Mouse (Mus musculus) hematopoietic stem cell, adult 5-6 weeks (primary cell): ENCODE data around the gene Sprr2e. TPM values are rescaled to one million over a fixed set of nuclear protein-coding genes. Genes with fewer than 3 reads are reported as not detected.

Source experiments
- ATAC-seq, 2 experiments: fragments of 125-278 bp in 1 of 2; replicated peaks in 1 of 2; 2 replicates each; pipeline ENCODE4 v1.8.0; 2016 to 2017; ENCODE audit warnings: inconsistent platforms in 2 of 2, mild to moderate bottlenecking in 2 of 2, moderate number of reproducible peaks in 2 of 2, low read depth in 1 of 2, moderate TSS enrichment in 1 of 2; ENCODE audit not compliant: low FRiP score in 2 of 2, poor library complexity in 2 of 2, severe bottlenecking in 2 of 2, insufficient read depth in 1 of 2, low TSS enrichment in 1 of 2
- total RNA-seq: library from RNA; stranded (forward); fragments of 172-1452, 232-1000 nt; gene quantifications from 2 replicates; pipeline ENCODE4 v1.2.3, GENCODE M21; 2017

Sprr2e gene
- total RNA-seq = not detected in 2 replicates

DNA sequence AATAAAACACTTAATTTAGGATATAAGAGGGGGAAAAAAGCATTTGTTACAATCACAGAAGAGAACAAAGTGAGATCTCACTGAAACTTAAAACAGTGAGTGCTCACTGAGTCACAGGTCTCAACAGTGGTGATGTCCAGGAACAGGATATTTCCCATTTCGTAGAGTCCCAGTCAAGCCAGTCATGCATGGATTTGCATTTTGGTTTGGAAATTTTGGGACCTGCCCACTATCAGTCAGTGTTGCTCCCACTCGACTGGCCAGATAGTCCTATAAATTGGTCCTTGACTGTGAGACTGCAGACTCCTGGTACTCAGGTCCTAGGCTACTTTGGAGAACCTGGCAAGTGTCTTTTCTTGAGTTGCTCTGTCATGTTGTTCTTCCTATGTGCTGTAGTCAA is at the start of gene Sprr2e:
Sprr2e (plus strand) TSS at position 301 of the 400 bp plus-strand sequence.
- no peak for ATAC-seq

DNA sequence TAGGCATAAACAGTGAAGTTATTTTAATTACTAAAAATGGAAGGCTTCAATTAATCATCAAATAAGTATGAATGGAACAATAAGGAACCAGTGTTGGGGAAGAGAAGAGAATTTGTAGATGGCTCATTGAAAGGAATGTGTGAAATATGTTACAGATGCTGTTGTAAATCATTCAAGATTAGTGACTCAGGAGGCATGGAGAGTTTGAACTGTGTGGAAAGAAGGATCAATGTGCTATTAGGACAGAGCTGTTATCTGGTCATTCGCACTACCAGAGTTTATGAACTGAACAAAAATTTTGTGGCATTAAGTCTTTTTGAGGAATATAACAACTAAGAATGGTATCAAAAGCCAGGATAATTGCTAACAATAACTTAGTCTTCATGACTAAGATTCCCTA is 44.5 kb upstream of the Sprr2e start:
- no peak for ATAC-seq

DNA sequence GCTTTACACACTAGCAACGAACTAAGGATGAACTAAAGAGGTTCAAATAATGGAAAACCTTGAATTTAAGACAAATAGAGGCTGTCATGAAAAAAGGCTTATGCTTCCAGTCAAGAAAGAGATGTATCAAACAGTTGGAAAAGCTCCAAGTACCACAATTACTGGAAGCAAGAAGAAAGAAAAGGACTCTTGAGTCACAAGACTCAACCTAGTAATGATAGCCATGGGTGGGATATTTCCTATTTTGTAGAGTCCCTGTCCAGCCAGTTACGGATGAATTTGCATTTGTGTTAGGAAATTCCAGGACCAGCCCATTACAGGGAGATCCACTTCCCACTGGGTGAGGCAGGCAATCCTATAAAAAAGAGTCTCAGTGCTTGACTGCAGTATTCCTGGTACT is 35.6 kb upstream of the Sprr2e start, which contains the start of gene Sprr2b:
Sprr2b (plus strand) TSS at position 301 of the 400 bp plus-strand sequence.
- peak in 1 of 2 experiments; percentile 37; a peak in 1 of 4 replicates for ATAC-seq

DNA sequence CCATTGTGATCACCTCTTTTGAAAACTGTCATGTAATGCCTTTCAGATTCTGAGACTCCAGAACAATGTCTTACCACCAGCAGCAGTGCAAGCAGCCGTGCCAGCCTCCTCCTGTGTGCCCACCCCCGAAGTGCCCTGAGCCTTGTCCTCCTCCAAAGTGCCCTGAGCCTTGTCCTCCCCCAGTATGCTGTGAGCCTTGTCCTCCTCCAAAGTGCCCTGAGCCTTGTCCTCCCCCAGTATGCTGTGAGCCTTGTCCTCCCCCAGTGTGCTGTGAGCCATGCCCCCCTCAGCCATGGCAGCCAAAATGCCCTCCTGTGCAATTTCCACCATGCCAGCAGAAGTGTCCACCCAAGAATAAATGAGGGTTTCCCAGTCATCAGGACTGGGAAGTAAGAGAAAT is 34.6 kb upstream of the Sprr2e start:
- ATAC-seq = no peak

DNA sequence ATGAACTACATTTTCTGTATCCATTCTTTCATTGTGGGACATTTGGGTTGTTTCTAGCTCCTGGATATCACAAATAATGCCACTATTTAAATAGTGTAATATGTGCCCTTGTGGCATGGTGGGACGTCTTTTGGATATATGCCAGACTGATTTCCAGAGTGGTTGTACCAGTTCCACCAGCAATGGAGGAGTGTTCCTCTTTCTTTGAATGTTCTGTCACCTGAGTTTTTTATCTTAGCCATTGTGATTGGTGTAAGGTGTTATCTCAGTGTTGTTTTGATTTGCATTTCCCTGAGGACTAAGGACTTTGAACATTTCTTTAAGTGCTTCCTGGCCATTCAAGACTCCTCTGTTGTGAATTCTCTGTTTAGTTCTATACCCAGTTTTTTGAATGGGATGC is 15.7 kb upstream of the Sprr2e start:
- no peak for ATAC-seq

DNA sequence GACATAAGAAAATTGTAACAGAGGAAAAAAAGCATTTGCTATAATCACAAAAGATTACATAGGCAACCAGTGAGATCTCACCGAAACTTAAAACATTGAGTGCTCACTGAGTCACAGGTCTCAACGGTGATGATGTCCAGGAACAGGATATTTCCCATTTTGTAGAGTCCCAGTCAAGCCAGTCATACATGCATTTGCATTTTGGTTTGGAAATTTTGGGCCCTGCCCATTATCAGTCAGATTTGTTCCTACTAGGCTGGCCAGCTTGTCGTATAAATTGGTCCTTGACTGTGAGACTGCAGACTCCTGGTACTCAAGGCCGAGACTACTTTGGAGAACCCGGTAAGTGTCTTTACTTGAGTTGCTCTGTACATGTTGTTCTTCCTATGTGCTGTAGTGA is 13.1 kb upstream of the Sprr2e start, which contains the start of gene Sprr2d:
Sprr2d (plus strand) TSS at position 301 of the 400 bp plus-strand sequence.
- ATAC-seq = no peak

DNA sequence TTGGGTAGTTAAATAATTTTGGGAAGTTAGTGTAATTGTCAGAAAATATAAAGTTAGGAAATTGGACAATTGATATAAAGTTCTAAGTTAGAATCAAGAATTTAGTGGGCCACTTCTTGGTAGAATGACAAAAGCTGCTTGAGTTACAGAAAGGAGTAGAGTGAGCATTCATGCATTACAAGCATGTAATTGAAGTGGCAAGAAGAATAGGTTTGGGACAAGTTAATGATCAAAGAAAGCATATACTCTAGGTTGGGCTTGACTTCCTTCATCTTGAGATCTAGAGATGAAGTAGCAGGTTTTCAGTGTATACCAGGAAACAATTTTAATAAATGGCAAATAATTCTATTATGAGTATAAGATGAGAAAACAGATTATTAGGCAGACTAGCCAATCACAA is 9.7 kb downstream of the Sprr2e start:
- no peak for ATAC-seq

DNA sequence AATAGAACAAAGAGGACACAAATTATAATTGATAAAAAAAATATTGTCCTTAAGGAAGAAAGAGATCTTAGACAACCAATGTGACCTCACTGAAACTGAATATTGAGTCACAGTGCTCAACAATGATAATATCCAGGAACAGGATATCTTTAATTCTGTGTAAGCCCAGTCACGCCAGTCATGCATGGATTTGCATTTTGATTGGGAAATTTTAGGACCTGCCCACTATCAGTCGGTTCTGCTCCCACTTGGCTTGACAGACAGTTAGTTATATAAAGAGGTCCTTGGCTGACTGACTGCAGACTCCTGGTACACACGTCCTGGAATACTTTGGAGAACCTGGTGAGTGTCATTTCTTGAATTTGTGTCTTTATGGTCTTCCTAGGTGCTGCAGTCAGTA is 12.9 kb downstream of the Sprr2e start, which contains the start of gene Sprr2f:
Sprr2f (plus strand) TSS at position 301 of the 400 bp plus-strand sequence.
- ATAC-seq = no peak

DNA sequence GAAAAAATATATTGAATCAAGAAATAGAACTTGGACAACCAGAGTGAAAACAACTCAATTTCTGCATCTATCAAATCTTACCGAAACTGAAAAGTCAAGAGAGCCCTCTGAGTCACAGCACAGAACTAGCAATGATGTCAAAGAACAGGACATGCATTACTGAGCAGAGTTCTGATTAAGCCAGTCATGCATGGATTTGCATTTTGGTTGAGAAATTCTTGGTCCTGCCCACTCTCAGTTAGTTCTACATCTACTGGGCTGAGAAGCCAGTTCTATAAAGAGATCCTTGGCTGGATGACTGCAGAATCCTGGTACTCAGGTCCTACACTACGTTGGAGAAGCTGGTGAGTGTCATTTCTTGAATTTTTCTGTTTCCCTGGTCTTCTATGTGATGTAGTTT is 21.7 kb downstream of the Sprr2e start:
- ATAC-seq = no peak

DNA sequence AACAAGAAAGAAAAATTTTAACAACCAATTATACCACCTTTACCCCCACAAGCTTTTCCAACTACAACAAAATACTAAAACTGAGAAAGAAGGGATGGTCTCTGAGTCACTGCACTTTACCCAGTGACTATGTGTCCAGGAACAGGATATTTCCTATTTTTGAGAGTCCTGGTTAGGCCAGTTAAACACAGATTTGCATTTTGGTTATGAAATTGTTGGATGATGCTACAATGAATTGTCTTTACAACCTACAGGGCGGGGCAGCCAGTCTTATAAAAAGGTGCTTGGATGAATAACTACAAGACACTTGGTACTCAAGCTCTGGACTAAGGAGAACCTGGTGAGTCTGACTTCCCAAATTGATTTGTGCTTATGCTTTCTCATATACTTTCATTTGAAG is 33.4 kb downstream of the Sprr2e start, which contains the start of gene Sprr2h:
Sprr2h (plus strand) TSS at position 301 of the 400 bp plus-strand sequence.
- ATAC-seq = no peak

DNA sequence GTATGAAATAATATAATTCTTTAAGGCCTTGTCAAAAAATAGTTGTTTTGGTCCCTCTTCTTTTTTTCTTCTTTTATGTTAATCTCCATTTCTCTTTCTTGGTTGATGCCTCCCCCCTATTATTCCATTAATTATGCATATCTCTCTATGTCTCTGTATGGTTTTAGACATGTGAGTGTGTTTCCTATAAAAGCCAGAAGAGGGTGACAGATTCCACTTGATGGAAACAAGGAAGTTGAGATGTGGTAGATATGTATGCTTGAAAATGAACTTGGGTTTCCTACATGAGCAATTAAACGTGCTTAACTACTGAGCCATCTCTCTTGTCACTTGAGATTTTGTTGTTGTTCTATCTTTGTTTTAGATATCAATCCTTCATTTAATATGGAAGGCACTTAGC is 42.4 kb downstream of the Sprr2e start:
- no peak for ATAC-seq

Other genes starting within 250 kb of the Sprr2e start
- gene Prr9, start 228.2 kb upstream of the Sprr2e start, total RNA-seq = not detected in 2 replicates
- not detected in 2 replicates for gene Lelp1, start 209.4 kb upstream of the Sprr2e start, total RNA-seq
- gene Sprr2a1, start 136.3 kb upstream of the Sprr2e start, total RNA-seq = not detected in 2 replicates
- gene Sprr2a2, start 136.2 kb upstream of the Sprr2e start, total RNA-seq = 0.44 TPM in 1 of 2 replicates, not detected in the other
- not detected in 2 replicates for gene Sprr2a3, start 66.7 kb upstream of the Sprr2e start, total RNA-seq
- gene Sprr2b, start 35.5 kb upstream of the Sprr2e start, total RNA-seq = not detected in 2 replicates
- not detected in 2 replicates for gene Sprr2d, start 13.0 kb upstream of the Sprr2e start, total RNA-seq
- gene Sprr2f, start 13.0 kb downstream of the Sprr2e start, total RNA-seq = not detected in 2 replicates
- not detected in 2 replicates for gene Sprr2h, start 33.5 kb downstream of the Sprr2e start, total RNA-seq
- gene Sprr2i, start 55.8 kb downstream of the Sprr2e start, total RNA-seq = not detected in 2 replicates
- not detected in 2 replicates for gene Sprr2j-ps, start 65.9 kb downstream of the Sprr2e start, total RNA-seq
- 1.0 and 1.6 TPM in 2 replicates for gene Gm9774, start 77.3 kb downstream of the Sprr2e start, total RNA-seq
- gene Sprr2k, start 80.4 kb downstream of the Sprr2e start, total RNA-seq = not detected in 2 replicates
- not detected in 2 replicates for gene Sprr1b, start 86.6 kb downstream of the Sprr2e start, total RNA-seq
- gene Sprr3, start 106.6 kb downstream of the Sprr2e start, total RNA-seq = not detected in 2 replicates
- not detected in 2 replicates for gene Sprr1a, start 133.8 kb downstream of the Sprr2e start, total RNA-seq
- not detected in 2 replicates for gene Sprr4, start 148.3 kb downstream of the Sprr2e start, total RNA-seq
- not detected in 2 replicates for gene 2310046K23Rik, start 182.4 kb downstream of the Sprr2e start, total RNA-seq
- gene Ivl, start 221.6 kb downstream of the Sprr2e start, total RNA-seq = not detected in 2 replicates
- not detected in 2 replicates for gene Smcp, start 236.9 kb downstream of the Sprr2e start, total RNA-seq